Mouse (Mus musculus): Measurements from ENCODE around the gene Atm. TPM values are rescaled to one million over a fixed set of nuclear protein-coding genes. Genes with fewer than 3 reads are reported as not detected.
A peak's percentile ranks its signal among the peaks of the same experiment; 100 is the strongest.

The Atm gene
- total RNA-seq (2014; rRNA removed), result 6.7 and 9.7 TPM in 2 replicates
- 3.2 and 4.4 TPM in 2 replicates for polyA plus RNA-seq (2015; fragmentation: Nextera tagmentation; extraction: Ambion mirVana)

DNA sequence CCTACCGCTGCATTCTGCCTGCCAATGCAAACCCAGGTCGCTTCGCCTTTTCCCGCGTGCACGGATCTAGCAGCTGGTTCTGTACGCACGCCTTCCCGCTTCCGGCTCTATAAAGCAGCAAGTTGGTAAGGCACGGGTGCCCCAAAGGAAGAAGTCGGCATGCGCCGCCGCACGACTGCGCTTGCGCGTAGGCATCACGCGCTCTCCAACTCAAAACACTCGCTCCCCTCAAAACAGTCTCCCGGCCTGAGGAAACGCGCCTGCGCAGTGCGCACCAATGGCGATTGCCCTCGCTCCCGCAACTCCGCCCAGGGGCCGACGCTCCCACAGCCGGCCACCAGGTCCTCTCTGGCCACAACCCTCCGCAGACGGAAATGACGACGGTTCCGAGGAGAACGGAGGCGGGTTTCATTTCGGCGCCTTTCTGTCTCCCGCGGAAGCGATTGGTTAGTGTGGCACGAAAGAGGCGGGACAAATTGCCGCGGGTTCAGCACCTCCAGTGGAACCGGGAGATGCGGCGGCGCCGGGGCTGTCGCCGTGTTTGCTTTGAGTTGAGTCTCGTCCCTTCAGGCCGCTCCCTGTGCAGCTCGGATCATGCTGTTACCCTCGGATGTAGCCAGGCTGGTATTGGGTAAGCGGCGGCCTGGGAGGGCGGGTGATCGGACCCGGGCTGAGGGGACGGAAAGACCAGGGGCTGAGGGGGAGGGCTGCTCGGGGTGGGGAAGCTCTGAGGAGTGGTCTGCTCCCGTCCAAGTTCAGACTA lies at the start of gene Atm, which contains the start of gene Npat:
Atm (minus strand) TSS at position 183 of the 763 bp plus-strand sequence.
Npat (plus strand) TSS at position 490 of the 763 bp plus-strand sequence.
- H3K27ac ChIP-seq (ENCODE audit: low read depth, low read length), result peak within 1 kb of the TSS; percentile 83
- TF ChIP-seq CTCF (IDR thresholded peaks at IDR 0.05), result peak; percentile 58
- peak within 1 kb of the TSS; percentile 73 for H3K4me3 ChIP-seq (ENCODE audit: low read depth, low read length)
- DNase-seq (ENCODE audit: low spot score) (peak; percentile 99), ATAC-seq (ENCODE audit: low FRiP score) (peak; percentile 100)
- under 1% methylated on average over 69 of the region's 69 CpGs for WGBS
- peak within 1 kb of the TSS; percentile 61 for H3K9ac ChIP-seq (replicated peaks; ENCODE audit: low read length, poor library complexity, severe bottlenecking)
- H3K9me3 ChIP-seq (ENCODE audit: low read length), result no peaks in the 10 kb centered on the region
- peaks cover 3% of the 10 kb centered on the region; the same call in 1 of the 2 replicates for H3K4me1 ChIP-seq (ENCODE audit: insufficient read depth, low read length)
- H3K36me3 ChIP-seq (ENCODE audit: insufficient read depth, low read length), result no peaks in the 10 kb centered on the region; the same call in 1 of the 2 replicates
- H3K27me3 ChIP-seq (ENCODE audit: insufficient read depth, low read length), result no peaks in the 10 kb centered on the region
- peak within 1 kb of the TSS; percentile 80 for H3K4me2 ChIP-seq (ENCODE audit: low read depth, low read length, poor library complexity, severe bottlenecking)

DNA sequence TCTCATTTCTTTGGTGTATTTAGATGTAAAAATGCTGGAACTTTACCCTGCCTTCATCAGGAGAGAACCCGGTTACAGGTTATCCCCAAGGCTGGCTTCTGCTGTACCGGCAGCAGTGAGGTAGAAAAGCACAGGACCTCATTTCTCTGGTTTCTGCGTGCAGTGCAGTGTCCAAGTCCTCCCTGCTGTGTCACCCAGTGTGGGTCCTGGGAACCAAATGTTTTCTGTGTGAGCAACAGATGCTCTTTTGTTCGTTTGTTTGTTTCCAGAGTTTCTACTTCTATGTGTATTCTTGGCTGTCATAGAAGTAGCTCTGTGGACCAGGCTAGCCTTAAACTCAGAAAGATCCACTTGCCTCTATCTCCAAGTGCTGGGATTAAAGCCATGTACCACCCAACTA lies 45.3 kb upstream of the Atm start:
- Histone ChIP-seq H3K9ac (replicated peaks; ENCODE audit: low read length, poor library complexity, severe bottlenecking) (no peak overlapping the region), H3K9me3 (ENCODE audit: low read length) (no peaks in the 10 kb centered on the region), H3K27me3 (ENCODE audit: insufficient read depth, low read length) (no peaks in the 10 kb centered on the region), H3K4me1 (ENCODE audit: insufficient read depth, low read length) (no peaks in the 10 kb centered on the region), H3K27ac (ENCODE audit: low read depth, low read length) (no peak overlapping the region), H3K4me3 (ENCODE audit: low read depth, low read length) (no peak overlapping the region), H3K4me2 (ENCODE audit: low read depth, low read length, poor library complexity, severe bottlenecking) (no peak overlapping the region), H3K36me3 (ENCODE audit: insufficient read depth, low read length) (peaks cover 52% of the 10 kb centered on the region)
- TF ChIP-seq CTCF (IDR thresholded peaks at IDR 0.05), result no peak
- 83% methylated on average over 4 of the region's 4 CpGs for WGBS
- DNase-seq (ENCODE audit: low spot score) (no peak), ATAC-seq (ENCODE audit: low FRiP score) (no peak)

GRCm38 (mm10) chr9:53575721-53576120 lies 39.2 kb upstream of the Atm start:
- no peak overlapping the region for H3K4me2 ChIP-seq (ENCODE audit: low read depth, low read length, poor library complexity, severe bottlenecking)
- H3K36me3 ChIP-seq (ENCODE audit: insufficient read depth, low read length), result peaks cover 19% of the 10 kb centered on the region
- H3K9ac ChIP-seq (replicated peaks; ENCODE audit: low read length, poor library complexity, severe bottlenecking), result no peak overlapping the region
- ATAC-seq (ENCODE audit: low FRiP score), result no peak
- no peak overlapping the region for H3K27ac ChIP-seq (ENCODE audit: low read depth, low read length)
- H3K27me3 ChIP-seq (ENCODE audit: insufficient read depth, low read length), result no peaks in the 10 kb centered on the region
- no peaks in the 10 kb centered on the region for H3K9me3 ChIP-seq (ENCODE audit: low read length)
- WGBS, result 94% methylated on average over 5 of the region's 5 CpGs
- no peak overlapping the region for H3K4me3 ChIP-seq (ENCODE audit: low read depth, low read length)
- TF ChIP-seq CTCF (IDR thresholded peaks at IDR 0.05), result no peak
- no peaks in the 10 kb centered on the region for H3K4me1 ChIP-seq (ENCODE audit: insufficient read depth, low read length)
- no peak for DNase-seq (ENCODE audit: low spot score)

GRCm38 (mm10) chr9:53572516-53573307 lies 36.2 kb upstream of the Atm start:
- Histone ChIP-seq H3K4me2 (ENCODE audit: low read depth, low read length, poor library complexity, severe bottlenecking) (no peak overlapping the region), H3K27ac (ENCODE audit: low read depth, low read length) (no peak overlapping the region), H3K36me3 (ENCODE audit: insufficient read depth, low read length) (peaks cover 25% of the 10 kb centered on the region), H3K9me3 (ENCODE audit: low read length) (no peaks in the 10 kb centered on the region), H3K27me3 (ENCODE audit: insufficient read depth, low read length) (no peaks in the 10 kb centered on the region), H3K4me3 (ENCODE audit: low read depth, low read length) (no peak overlapping the region), H3K4me1 (ENCODE audit: insufficient read depth, low read length) (no peaks in the 10 kb centered on the region), H3K9ac (replicated peaks; ENCODE audit: low read length, poor library complexity, severe bottlenecking) (no peak overlapping the region)
- no peak for TF ChIP-seq CTCF (IDR thresholded peaks at IDR 0.05)
- DNase-seq (ENCODE audit: low spot score), result no peak
- 94% methylated on average over 7 of the region's 7 CpGs for WGBS
- no peak for ATAC-seq (ENCODE audit: low FRiP score)

DNA sequence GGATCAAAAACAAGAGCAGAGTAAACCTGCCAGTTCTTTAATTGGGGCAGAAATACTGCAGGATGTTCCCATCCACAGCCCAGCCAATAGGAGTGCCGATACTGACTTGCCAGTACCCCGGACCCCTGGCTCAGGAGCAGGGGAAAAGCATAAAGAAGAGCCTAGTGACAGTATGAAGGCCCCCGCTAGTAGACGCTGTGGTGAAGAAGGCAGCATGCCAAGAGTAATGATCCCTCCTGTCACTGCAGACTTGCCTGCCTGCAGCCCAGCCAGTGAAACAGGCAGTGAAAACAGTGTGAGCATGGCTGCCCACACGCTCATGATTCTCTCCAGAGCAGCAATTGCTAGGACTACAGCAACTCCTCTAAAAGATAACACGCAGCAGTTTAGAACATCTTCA lies 34.1 kb upstream of the Atm start:
- H3K4me1 ChIP-seq (ENCODE audit: insufficient read depth, low read length), result no peaks in the 10 kb centered on the region
- no peak overlapping the region for H3K27ac ChIP-seq (ENCODE audit: low read depth, low read length)
- H3K27me3 ChIP-seq (ENCODE audit: insufficient read depth, low read length), result no peaks in the 10 kb centered on the region
- peaks cover 32% of the 10 kb centered on the region for H3K36me3 ChIP-seq (ENCODE audit: insufficient read depth, low read length)
- ATAC-seq (ENCODE audit: low FRiP score) (no peak), DNase-seq (ENCODE audit: low spot score) (peak; percentile 38)
- TF ChIP-seq CTCF (IDR thresholded peaks at IDR 0.05), result no peak
- H3K4me3 ChIP-seq (ENCODE audit: low read depth, low read length), result no peak overlapping the region
- H3K9ac ChIP-seq (replicated peaks; ENCODE audit: low read length, poor library complexity, severe bottlenecking), result no peak overlapping the region
- WGBS, result 84% methylated on average over 6 of the region's 6 CpGs
- H3K9me3 ChIP-seq (ENCODE audit: low read length), result no peaks in the 10 kb centered on the region
- H3K4me2 ChIP-seq (ENCODE audit: low read depth, low read length, poor library complexity, severe bottlenecking), result no peak overlapping the region

Measured in midbrain, postnatal 0 days (tissue).